Mouse (Mus musculus): Measurements from ENCODE around the gene Disp3. TPM values are rescaled to one million over a fixed set of nuclear protein-coding genes. Genes with fewer than 3 reads are reported as not detected.

Disp3 gene
- 0.26 and 0.71 TPM in 2 replicates for total RNA-seq (2021)
- long read RNA-seq, experiment 1 = 0 reads
- long read RNA-seq, experiment 2 = 0 reads

DNA sequence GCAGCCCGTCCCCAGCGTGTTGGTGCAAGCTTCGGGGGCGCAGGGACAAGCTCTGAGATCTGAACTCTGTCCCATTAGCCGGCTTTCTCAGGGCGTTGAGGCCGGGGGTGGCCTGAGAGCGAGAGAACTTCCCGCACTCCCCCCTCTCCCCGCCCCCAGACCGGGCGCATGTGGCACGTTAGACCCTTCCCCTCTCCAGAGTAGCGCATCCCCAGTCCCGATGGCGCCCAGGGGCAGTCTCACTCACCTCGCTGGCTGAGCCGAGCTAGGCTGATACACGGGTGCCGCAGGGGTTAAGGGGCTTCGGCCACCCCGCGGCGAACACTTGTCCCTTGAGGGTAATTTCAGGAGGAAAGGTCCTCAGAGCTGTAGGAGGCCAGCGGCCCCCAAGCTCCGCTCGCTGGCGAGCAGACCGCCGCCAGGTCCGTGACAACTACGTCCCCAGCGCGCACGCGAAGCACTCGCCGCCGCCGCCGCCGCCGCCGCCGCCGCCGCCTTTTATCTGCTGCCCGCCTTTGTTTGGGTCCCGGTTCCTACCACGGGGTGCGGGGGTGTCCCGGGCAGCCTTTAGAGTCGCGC lies at the start of gene Disp3:
Disp3 (minus strand) TSS at position 490 of the 579 bp plus-strand sequence.
- DNase-seq = no peak

DNA sequence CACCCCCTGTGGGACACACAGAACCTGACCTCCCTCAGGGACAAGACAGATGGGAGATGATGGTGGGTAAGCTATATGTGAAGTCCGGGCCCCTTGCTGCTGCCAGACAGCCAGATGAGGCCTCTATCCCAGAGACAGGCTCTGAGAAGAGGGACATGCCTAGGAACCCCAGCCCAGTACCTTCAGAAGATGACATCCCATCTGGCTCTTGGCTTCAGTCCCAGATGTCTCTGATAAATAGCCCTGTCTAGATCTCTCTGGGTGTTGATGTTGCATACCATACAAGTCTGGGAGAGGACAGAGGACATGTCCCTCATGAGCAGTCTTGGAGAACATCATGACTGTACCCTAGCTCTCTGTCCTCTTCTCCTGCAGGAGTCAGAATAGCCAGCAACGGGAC lies 42.5 kb upstream of the Disp3 start:
- no peak for DNase-seq

DNA sequence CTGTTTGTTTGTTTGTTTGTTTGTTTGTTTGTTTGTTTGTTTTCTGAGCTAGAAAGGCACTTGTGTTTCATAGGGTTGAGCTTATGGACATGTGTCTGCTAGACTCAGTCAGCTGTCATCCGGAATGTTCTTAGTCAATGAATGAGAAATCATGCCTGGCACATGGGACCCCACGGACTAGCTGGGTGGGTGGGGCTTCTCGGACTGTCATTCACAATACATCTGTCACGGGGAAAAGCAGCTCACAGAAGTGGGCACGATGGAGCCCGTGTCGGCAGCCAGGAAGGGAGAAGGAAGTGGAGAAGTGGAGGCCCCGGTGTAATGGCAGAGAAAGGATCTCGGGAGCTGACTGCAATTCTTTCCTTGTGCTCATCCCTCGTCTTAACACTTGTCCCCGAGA lies 41.7 kb upstream of the Disp3 start:
- DNase-seq = no peak

DNA sequence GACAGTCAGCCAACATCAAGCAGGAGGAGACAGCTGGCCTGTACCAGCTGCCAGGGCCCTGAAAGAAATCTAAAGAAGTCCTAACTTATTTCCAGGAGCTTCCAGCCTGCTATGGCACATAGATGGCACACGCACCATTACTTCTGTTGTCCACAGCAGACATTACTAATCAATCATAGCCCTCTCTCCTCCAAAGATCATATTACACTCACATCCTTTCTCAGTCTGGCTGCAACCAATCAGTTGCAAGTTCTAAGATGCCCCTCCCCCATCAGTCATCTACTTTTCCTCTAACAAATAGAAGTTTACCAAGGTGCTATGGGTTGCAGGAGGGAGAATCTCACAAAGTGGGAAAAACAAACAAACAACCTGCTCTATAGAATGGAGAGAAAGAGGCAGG lies 40.5 kb upstream of the Disp3 start:
- DNase-seq = no peak

DNA sequence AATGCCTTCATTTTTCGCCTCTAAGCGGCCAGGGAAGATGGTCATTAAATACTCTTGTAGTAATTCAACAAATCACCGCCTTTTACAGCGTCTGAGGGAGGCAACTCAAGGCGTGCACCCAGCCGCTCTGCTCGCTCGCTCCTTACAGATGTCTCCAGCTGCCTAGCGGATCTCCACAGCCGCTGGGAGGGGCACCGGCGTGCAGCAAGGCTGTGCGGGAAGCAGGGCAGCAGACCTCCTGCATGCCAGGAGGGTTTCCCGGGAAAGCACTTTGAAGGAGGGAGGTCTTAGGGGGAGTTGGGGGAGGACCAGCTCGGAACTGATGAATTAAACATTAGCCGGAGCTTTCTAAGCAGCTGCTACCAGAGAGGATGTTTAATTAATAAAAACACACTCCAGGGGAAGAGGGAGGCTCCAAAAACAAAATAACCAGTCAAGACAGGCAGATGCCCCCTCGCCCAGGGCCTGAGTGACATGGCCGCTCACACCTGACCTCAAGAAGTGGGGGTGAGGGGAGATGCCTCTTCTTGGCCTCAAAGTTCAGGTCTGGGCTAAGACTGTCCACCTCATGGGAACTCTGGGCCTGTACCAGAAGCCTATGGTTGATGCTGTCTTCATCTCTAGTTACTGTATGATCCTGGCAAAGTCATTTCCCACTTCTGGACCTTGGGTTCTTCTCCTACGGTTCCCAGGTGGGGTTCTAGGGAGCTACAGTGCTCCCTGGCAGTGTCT lies 39.7 kb upstream of the Disp3 start:
- no peak for DNase-seq

DNA sequence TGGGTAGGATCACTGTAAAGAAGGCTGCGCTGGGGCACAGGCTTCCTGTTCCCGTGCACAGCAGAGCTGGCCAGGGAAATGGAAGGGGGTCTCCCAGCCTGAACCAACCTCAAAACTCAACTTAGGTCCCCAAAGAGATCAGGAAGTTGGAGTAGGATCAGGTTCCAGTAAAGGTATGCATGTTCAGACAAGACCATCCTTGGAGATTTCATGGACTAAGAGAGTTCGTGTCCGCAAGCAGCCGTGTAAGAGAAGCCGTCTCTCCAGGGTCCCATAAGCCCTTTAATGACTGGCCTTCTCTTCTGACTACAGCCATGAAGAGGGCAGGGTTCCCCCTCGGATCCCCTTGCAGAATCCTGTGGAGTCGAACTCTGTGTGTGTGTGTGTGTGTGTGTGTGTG lies 39.0 kb upstream of the Disp3 start:
- no peak for DNase-seq

DNA sequence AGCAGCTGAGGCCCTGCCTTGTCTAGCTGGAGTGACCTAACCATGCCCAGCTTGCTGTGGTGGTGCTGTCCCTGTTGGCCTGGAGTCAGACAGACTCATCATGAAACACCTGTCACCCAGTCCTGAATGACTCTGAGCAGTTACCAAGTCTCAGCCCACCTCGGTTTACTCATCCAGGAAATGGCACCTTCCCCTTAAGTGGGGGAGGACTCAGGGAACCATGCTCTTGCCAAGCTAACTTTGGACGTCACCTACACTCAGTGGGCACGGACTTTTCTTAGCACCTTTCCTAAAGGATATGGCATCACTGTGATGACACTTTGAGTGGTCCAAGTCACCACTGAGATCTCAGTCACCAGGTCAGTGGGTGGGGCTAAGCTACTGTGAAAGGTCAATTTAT lies 38.2 kb upstream of the Disp3 start:
- DNase-seq = no peak

DNA sequence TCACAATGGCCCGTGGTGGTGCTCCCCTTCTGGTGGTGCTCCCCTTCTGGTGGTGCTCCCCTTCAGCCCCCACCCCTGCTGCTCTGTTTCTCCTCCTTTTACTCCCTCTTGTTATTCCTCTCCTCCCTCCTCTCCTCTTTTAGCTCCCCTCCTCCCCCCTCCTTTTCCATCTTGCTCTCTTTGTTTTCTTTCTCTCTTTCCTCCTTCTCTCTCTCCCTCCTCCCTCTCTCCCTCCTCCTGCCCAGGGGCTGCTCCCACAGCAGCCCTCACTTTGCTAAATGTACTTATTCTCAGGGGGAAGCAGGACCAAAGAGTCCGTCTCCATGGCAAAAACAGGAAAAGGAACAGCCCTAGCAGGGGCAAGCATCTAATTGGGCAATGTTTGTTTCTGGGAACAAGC lies 37.3 kb upstream of the Disp3 start:
- no peak for DNase-seq

DNA sequence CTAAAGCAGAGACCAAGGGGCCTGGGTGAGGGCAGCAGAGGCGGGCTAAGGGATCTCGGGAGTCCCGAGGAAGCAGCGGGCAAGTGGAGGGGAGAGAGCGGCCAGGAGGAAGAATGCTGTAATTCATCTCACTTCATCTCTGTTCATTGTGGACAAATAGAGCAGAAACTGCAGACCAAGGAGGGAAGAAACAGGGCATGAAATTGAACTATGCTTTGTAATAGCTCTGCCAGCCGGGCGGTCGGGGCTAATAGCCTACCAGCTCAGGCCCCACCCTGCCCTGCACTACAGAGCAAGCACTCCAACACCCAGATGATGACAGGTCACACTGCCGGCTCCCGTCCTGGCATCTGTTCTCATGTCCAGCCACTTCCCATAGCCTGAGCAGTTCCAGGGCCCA lies 34.4 kb upstream of the Disp3 start:
- DNase-seq = no peak

DNA sequence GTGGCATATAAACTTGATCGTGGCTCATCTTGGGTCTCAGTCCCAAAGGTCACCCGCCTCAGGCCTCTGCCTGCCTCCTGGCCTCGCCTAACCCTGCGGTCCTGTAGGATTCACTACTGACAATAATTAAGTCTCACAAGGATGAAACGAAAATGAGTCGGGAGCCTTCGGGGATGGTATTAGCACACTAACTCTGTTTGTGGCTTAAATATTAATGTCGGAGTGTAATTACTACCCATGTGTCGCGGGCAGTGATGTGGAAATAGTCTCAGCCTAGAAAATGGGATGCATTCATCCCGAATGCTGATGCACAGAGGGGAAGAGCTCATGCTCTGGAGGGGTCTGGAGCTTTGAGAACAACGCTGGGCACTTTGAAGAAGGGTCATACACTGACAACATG lies 31.6 kb upstream of the Disp3 start:
- DNase-seq = no peak

DNA sequence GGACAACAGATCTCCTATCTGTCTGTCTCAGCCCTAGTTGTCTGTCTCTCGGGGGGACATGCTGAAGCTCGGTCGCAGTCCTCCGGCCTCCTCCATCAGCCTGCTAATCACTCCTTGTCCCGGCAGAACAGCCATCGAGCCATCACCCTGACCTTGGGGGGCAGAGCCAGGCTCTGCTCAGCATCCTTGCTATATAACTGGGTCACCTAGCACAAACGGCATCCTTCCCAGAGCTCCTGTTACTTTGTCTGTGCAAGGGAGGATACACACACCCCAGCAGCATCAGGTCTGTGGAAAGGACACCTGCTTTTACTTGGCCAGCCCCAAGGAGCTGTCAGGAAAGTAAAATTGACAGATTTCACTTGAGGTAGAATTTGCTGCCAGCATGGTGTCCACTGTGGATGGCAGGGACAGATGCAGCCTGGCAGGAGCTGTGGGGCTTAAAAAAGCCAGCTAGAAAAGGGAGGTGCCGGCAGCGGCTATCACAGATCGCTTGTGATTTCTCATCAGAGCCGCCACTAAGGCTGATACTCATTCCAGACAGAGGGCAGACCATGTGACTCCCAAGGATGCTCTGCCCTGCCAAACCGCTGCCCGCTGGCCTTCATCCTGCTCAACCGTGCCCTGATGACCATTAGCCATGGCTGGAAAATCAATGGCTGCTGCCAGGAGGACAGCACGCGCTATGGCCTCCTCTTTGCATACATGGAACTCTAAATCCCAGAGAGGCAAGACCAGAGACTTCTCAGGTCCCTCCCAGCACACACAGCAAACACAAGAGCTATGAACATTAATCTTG lies 27.8 kb upstream of the Disp3 start:
- peak; percentile 78 for DNase-seq

DNA sequence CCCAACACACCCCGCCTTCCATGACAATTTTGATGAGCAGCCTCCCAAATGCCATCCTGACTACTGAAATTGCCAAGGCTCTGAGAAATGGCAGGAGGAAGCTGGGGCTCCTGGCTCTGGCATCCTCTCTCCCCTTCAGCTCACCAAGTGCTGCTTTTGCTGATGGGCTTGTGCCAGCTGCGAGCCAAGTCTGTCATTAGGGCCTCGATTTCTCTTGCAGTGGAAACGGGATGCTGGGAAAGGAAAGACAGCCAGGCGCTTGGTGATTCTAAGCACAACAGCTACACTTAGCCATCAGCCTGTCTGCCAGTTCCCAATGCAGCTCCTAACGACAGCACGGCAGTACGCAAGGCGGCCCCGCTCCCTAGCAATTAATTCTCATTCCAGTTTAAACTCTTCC lies 26.6 kb upstream of the Disp3 start:
- DNase-seq = no peak

DNA sequence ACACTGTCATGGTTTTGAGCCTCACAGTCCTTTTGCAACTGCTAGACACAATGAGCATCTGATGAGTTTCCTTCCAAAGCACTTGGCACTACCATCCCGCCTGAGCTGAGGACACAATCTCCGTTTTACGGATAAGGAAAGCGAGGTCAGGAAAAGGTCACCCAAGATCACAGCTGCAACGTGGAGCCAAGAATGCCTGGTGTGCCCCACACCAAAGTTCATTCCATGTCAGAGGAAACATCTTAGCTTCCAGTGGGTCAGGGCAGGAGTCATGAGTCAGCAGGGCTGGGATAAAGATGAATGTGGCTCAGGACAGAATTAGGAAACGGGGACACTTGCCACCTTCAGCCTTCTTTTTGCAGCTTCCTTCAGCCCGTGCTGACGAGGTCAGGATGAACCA lies 25.8 kb upstream of the Disp3 start:
- DNase-seq = peak; percentile 58

DNA sequence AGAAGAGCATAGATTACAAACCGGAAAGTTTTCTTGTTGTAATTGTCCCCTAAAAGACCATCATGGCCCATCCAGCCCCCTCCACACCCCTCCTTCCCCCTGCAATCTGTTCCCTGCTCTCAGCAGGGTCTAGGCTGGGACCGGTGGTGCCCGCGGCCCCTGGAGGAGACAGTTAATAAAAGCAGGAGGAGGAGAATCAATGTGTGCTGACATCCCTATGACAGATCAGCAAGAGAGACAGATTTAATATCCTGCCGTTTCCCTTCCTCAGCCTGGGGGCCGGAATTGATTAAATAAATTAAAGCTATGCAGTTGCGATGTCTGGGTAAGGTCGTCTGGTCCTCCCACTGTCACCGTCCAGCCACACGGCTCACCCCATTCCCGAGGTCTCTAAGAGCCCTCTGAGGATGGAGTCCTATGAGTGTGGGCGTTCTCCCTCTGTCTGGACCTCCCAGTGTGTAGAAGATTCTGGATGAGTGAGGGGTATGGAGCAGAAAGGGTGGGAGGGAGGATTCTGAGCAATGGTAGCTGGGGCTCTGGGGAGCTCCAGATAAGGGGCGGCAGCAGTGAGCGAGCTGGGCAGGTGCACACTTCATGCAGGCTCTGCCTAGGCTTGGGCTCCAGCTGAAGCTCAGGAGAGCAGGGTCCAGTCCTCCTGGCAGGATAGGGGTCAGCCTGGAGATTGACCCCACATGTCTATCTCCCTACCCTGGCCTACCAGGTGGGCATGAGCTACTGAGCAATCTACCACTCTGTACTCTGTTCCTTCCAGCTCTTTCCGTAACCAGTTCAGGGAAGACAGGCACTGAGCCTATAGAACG lies 24.7 kb upstream of the Disp3 start:
- no peak for DNase-seq

DNA sequence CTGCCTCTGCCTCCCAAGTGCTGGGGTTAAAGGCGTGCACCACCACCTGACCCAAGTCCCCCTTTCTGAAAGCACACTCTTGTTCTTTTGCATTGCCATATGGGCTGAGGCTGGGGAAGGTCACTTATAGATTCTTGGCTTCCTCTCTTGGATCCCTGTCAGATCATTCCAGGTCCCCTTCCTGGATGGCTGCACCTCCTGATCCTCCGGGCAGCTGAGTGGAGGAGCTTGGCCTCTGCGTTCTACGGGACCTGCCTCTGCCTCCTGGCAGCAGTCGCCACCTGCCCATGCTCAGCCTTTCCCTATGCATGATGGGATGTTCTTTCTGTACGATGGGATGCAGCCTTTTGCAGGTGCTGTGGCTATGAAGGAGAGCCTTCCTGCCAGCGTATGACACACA lies 23.1 kb upstream of the Disp3 start:
- no peak for DNase-seq

DNA sequence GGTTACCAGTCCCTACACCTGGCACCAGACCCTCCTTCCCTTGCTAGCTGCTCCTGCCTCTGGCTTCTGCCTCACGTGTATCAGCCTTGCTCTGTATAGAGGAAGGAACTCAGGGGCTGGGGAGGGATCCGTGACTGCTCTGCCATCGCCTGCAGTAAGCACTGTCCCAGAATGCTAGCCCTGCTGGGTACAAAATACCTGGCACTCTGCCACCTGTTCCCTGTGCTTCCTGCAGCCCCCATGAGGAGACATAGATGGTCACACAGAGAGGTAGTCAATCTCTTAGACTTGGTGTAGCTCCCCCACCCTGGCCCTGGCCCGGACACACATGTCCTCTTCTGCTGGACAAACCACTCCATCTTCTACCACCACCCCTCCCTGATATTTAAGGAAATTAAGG lies 22.4 kb upstream of the Disp3 start:
- DNase-seq = no peak

DNA sequence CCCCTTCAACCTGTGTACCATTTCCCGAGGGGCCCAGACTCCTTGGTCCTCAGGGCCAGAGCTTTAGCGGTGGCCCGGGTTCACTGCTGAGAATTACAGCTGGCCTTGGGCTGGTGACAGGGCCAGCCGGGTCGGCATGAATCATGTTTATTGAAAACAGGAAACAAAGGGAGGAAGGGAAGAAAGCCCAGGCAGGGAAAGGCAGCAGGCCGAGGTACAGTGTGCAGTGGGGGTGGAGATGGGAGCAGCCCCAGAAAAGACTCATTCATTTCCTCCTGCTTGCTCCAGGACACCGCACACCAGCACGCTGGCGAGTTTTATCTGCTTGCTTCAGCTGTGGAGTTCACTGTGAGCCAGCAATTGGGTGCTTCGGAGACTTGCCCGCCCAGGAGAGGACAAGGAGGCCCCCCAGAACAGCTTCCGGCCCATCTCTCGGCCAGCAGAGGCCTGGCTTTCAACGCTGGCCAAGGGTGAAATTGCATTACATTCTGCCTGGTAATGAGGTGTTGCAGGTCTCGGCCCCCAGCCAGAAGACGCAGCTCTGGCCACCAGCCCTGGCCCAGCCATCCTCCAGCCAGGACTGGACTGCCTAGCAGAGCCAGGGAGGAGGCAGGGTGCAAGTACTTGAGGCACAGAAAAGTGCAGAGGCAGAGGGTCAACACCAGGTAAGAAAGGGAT lies 18.8 kb upstream of the Disp3 start:
- DNase-seq = peak; percentile 81

DNA sequence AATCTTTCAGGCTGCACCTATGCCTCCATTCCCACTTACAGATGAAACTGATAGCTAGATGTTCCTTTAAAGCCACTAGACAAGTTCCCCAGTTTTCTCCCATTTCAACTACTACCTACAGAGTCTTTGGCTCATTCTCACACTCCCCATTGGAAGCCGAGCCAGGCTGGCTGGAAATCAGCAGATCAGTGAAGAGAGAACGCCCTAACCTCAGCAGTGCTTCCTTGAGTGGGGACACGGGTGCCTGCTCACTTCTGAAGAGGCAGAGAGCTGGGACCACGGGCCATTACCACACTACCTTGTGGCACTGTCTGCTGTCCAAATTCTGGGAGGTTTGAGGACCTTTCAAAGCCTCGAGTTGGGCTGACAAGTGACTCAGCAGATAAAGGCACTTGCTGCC lies 11.0 kb upstream of the Disp3 start:
- DNase-seq = no peak

DNA sequence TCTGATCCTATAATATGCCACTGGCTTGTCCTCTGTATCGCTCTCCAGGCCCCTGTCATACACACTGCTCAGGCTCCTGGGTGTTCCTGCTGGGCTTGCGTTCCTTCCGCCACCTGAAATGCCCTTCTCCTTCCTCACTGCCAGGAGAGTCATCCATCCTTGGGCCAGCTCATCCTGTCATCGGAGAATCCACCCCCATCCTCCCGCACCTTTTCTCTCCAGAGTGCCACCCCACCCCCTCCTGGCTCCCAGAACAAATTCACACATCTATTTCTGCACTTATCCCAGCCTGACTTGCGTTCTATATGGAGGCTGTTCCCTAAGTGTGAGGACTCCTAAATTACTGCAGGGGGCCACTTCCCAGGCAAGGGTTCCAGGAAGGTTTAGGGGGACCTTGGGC lies 9.9 kb upstream of the Disp3 start:
- DNase-seq = no peak

DNA sequence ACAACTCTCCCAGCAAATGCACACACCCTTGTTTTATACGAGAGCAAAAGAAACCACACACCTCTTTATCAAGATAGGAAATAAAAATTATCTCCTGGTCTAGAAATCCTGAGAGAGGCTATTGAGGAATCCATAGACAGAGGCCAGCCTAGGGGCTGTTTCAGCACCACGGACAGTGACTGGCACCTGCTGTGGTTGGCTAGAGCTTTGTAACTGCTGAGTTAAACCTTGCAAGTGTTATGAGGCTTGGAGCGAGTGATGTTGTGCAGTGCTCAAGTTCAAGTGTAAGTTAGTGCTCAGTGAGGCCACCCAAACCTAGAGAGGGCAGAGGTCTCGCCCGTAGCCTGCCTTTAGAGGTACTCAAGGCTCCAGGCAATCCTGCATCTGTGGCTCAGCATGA lies 5.6 kb upstream of the Disp3 start:
- peak; percentile 77 for DNase-seq

DNA sequence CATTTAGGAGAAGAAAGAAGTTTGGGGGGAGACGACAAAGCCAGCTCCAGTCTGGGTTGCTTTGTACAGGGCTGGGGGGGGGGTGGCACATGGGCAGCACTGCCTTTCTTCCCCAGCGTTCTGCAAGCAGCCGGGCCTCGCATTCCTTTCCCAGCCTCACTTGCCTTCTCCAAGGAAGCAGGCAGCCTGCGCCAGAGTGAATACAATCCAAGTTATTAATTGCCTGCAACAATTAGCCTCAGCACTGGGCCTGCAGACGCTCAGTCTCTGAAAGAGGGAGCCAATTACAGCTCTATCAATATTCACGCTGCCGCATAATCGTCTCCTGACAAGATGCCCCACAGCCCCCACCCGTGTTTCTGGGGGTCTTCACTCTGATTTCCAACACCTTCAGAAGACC lies 4.1 kb upstream of the Disp3 start:
- DNase-seq = no peak

DNA sequence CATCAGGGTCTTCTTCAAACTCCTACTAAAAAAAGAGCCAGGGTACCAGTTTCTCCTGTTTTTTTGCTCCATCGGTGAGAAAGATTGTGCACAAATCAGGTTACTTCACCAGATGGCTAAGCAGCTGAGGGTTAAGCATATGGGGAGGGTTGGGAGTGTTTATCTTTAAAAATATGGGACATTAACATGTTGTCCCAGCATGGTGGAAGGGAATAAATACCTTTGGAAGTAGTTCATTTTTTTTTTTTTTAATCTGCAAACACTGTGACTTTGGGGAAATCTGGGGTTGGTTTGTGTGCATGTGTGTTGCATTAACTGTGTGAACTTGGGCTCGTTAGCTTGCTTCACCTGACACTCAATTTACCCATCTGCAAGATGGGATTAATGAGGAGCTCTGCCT lies 3.3 kb upstream of the Disp3 start:
- DNase-seq = no peak
